Mouse (Mus musculus) limb, embryonic 14.5 days (tissue): ENCODE data around the gene Psip1. TPM values are rescaled to one million over a fixed set of nuclear protein-coding genes. Genes with fewer than 3 reads are reported as not detected.

Experiments used
- ATAC-seq: fragments of 200-750 bp; cut with Nextera tagmentation; 2 replicates; pipeline ENCODE4 v1.8.0; 2017; ENCODE audit warnings: low read depth, moderate number of reproducible peaks, moderate TSS enrichment; ENCODE audit not compliant: low FRiP score
- DNase-seq: peaks from one replicate; pipeline ENCODE4 v3.0.0-alpha.2; 2015; ENCODE audit warnings: low spot score
- H3K27ac ChIP-seq: fragments of 300-500 bp; sonication (generic); replicated peaks from 2 replicates; pipeline ENCODE4 v1.5.1; 2014; ENCODE audit warnings: low read depth, mild to moderate bottlenecking, low read length, moderate library complexity, mixed read lengths
- H3K27me3 ChIP-seq: fragments of 300-500 bp; sonication (generic); 2 replicates; pipeline ENCODE4 v1.6.1; 2014; ENCODE audit warnings: low read length, mixed read lengths; ENCODE audit not compliant: control insufficient read depth, insufficient read depth
- H3K36me3 ChIP-seq: fragments of 300-500 bp; sonication (generic); 2 replicates; pipeline ENCODE4 v1.6.1; 2014; ENCODE audit warnings: mild to moderate bottlenecking, low read length, moderate library complexity, mixed read lengths; ENCODE audit not compliant: control insufficient read depth, insufficient read depth
- H3K4me1 ChIP-seq: fragments of 300-500 bp; sonication (generic); 2 replicates; pipeline ENCODE4 v1.6.1; 2014; ENCODE audit warnings: antibody characterized with exemption, low read length, mixed read lengths; ENCODE audit not compliant: control insufficient read depth, insufficient read depth
- H3K4me2 ChIP-seq: fragments of 300-500 bp; sonication (generic); replicated peaks from 2 replicates; pipeline ENCODE4 v1.6.1; 2014; ENCODE audit warnings: low read depth, mild to moderate bottlenecking, low read length, moderate library complexity; ENCODE audit not compliant: severe bottlenecking
- H3K4me3 ChIP-seq: fragments of 300-500 bp; sonication (generic); replicated peaks from 2 replicates; pipeline ENCODE4 v1.5.1; 2014; ENCODE audit warnings: low read length
- H3K9ac ChIP-seq: fragments of 300-500 bp; sonication (generic); 2 replicates; pipeline ENCODE4 v1.6.1; 2014; ENCODE audit warnings: mild to moderate bottlenecking, low read depth, low read length, moderate library complexity; ENCODE audit not compliant: severe bottlenecking
- H3K9me3 ChIP-seq: fragments of 300-500 bp; sonication (generic); 2 replicates; pipeline ENCODE4 v1.6.1; 2016; ENCODE audit warnings: low read length; ENCODE audit not compliant: control insufficient read depth
- POLR2A ChIP-seq: fragments of 200-500 bp; IDR thresholded peaks from 2 replicates; pipeline ENCODE4 v1.8.0; 2012; ENCODE audit warnings: inconsistent platforms, mild to moderate bottlenecking, moderate library complexity, borderline replicate concordance; ENCODE audit not compliant: insufficient read depth, insufficient read length; ENCODE audit errors: extremely low read depth
- WGBS: fragments of 180-500 bp; shearing (Covaris S2); extraction: QIAGEN DNeasy Blood & Tissue Kit; methylation state at CpG from one replicate; pipeline ENCODE4 v1.1.7; 2014; 5-methylcytosine and 5-hydroxymethylcytosine counted together
- polyA plus RNA-seq, 2 experiments: library from polyadenylated mRNA; depleted of rRNA in 1 of 2; stranded (reverse) in 1 of 2; unstranded in 1 of 2; fragments of >200 nt; fragmentation: Nextera tagmentation in 1 of 2; extraction: Ambion mirVana in 1 of 2; gene quantifications; 2 replicates each; pipeline versions ENCODE4 v1.2.1 to v1.2.3; 2012 to 2014

Psip1 gene
- polyA plus RNA-seq, 2 experiments: 120 to 138 TPM

GRCm38 (mm10) chr4:83450785-83451184 is 35.5 kb downstream of the Psip1 start:
- Histone ChIP-seq H3K4me1 (no peaks in the 10 kb centered on the region), H3K9ac (no peak overlapping the region), H3K4me2 (no peak overlapping the region), H3K36me3 (peaks cover 63% of the 10 kb centered on the region), H3K9me3 (no peaks in the 10 kb centered on the region), H3K4me3 (no peak overlapping the region), H3K27ac (no peak overlapping the region), H3K27me3 (no peaks in the 10 kb centered on the region)
- DNase-seq (no peak), ATAC-seq (no peak)
- TF ChIP-seq POLR2A: no peak
- WGBS: 89% methylated on average over 4 of the region's 4 CpGs

DNA sequence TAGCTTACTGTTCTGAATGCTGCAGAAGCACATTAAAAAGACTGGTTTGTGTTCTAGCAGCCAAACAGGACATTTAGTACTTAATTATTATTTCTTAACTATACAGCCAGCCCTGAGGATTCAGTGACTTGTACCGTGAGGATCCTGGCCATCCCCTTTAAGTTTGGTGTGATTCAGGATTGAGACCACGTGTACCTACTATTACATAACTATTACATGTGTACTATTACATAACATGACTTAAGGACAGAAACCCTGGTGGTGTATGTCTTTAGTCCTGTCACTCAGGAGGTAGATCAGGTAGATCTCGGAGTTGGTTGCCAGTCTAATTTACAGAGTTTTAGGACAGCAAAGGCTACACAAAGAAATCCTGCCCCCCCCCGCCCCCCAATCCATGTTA is 45.2 kb downstream of the Psip1 start:
- DNase-seq (no peak), ATAC-seq (no peak)
- H3K4me3 ChIP-seq: no peak overlapping the region
- no peaks in the 10 kb centered on the region for H3K4me1 ChIP-seq
- no peak overlapping the region for H3K27ac ChIP-seq
- peaks cover 60% of the 10 kb centered on the region for H3K36me3 ChIP-seq
- H3K9me3 ChIP-seq: no peaks in the 10 kb centered on the region
- no peak overlapping the region for H3K9ac ChIP-seq
- no peak for TF ChIP-seq POLR2A
- WGBS: 89% methylated on average over 4 of the region's 4 CpGs
- H3K27me3 ChIP-seq: no peaks in the 10 kb centered on the region
- H3K4me2 ChIP-seq: no peak overlapping the region

DNA sequence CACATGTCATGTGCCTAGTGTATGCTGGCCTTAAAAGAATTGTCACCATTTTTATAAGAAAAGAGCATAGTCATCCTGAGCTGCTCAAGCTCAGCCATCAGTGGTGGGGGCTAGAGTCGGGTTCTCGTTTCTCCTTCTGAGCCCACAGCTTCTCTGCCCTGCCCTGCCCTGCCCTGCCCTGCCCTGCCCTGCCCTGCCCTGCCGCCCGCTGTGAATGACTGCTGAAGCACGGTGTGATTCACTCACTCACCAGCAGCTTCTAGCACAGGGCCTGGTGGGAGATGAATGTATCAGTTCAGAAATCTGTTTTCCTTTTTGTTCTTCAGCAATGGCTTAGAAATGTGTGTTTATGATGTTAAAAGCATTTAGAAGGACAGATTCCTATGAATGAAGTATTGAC is 47.2 kb downstream of the Psip1 start:
- Histone ChIP-seq H3K9me3 (no peaks in the 10 kb centered on the region), H3K27me3 (no peaks in the 10 kb centered on the region), H3K9ac (no peak overlapping the region), H3K27ac (no peak overlapping the region), H3K4me1 (no peaks in the 10 kb centered on the region), H3K4me2 (no peak overlapping the region), H3K36me3 (peaks cover 70% of the 10 kb centered on the region), H3K4me3 (no peak overlapping the region)
- ATAC-seq (no peak), DNase-seq (no peak)
- WGBS: 71% methylated on average over 5 of the region's 5 CpGs
- TF ChIP-seq POLR2A: no peak

GRCm38 (mm10) chr4:83438116-83438515 is 48.1 kb downstream of the Psip1 start:
- Histone ChIP-seq H3K9me3 (no peaks in the 10 kb centered on the region), H3K4me2 (no peak overlapping the region), H3K27ac (no peak overlapping the region), H3K4me3 (no peak overlapping the region), H3K36me3 (peaks cover 76% of the 10 kb centered on the region), H3K4me1 (no peaks in the 10 kb centered on the region), H3K27me3 (no peaks in the 10 kb centered on the region), H3K9ac (no peak overlapping the region)
- no peak for TF ChIP-seq POLR2A
- ATAC-seq (no peak), DNase-seq (no peak)

GRCm38 (mm10) chr4:83436375-83436774 is 49.9 kb downstream of the Psip1 start:
- no peak for TF ChIP-seq POLR2A
- peaks cover 74% of the 10 kb centered on the region for H3K36me3 ChIP-seq
- WGBS: 98% methylated on average over 8 of the region's 8 CpGs

DNA sequence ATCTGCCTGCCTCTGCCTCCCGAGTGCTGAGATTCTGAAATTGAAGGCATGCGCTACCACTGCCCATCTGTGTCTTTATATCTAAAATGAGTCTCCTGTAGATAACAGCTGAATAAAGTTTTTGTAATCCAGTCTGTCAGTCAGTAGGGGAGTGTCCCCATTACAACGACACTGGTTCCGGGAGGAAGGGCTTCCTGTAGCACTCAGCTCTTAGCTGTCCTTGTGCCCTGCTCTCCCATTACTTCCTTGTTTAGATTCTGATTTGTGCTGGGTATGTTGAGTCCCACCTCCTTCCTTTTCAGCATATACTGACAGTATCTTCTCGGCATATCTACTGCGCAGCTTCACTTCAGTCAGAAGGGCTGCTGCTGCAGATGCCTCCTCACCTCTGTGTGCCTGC is 53.4 kb downstream of the Psip1 start:
- Histone ChIP-seq H3K4me1 (no peaks in the 10 kb centered on the region), H3K36me3 (peaks cover 61% of the 10 kb centered on the region), H3K9me3 (no peaks in the 10 kb centered on the region), H3K9ac (no peak overlapping the region), H3K27me3 (no peaks in the 10 kb centered on the region), H3K27ac (no peak overlapping the region), H3K4me2 (no peak overlapping the region), H3K4me3 (no peak overlapping the region)
- no peak for TF ChIP-seq POLR2A
- no peak for DNase-seq
- WGBS: 93% methylated on average over 6 of the region's 6 CpGs
- ATAC-seq: no peak

More at GRCm38 (mm10) chr4:83436375-83436774, 49.9 kb downstream of the Psip1 start:
- no peak for ATAC-seq
- no peak for DNase-seq
- no peak overlapping the region for H3K9ac ChIP-seq
- no peak overlapping the region for H3K27ac ChIP-seq
- H3K4me1 ChIP-seq: no peaks in the 10 kb centered on the region
- H3K27me3 ChIP-seq: no peaks in the 10 kb centered on the region
- no peaks in the 10 kb centered on the region for H3K9me3 ChIP-seq
- no peak overlapping the region for H3K4me3 ChIP-seq
- no peak overlapping the region for H3K4me2 ChIP-seq
